Mouse (Mus musculus) MEL (cell line): ENCODE data around the gene Zfp146. TPM values are rescaled to one million over a fixed set of nuclear protein-coding genes. Genes with fewer than 3 reads are reported as not detected.

Experiments
- DNase-seq: peaks from one replicate; pipeline ENCODE4 v3.0.0; 2011; ENCODE audit warnings: low read depth, low spot score
- H3K27ac ChIP-seq: 2 replicates; pipeline ENCODE4 v1.5.1; 2012; ENCODE audit warnings: low read depth, mild to moderate bottlenecking, control low read depth, low read length, moderate library complexity; ENCODE audit not compliant: control insufficient read depth
- H3K27me3 ChIP-seq, 2 experiments: fragments of 150-350 bp in 1 of 2; sonication (generic) in 1 of 2; 2 replicates each; pipeline ENCODE4 v1.6.1; 2012; ENCODE audit warnings: low read length in 2 of 2, mild to moderate bottlenecking in 2 of 2, improper control_type of control experiment in 1 of 2, moderate library complexity in 1 of 2; ENCODE audit not compliant: insufficient read depth in 2 of 2, control insufficient read depth in 1 of 2
- H3K36me3 ChIP-seq, 2 experiments: 2 replicates each; pipeline ENCODE4 v1.6.1; 2012 to 2014; ENCODE audit warnings: low read length in 2 of 2, improper control_type of control experiment in 1 of 2, inconsistent platforms in 1 of 2, mild to moderate bottlenecking in 1 of 2; ENCODE audit not compliant: insufficient read depth in 2 of 2, control insufficient read depth in 1 of 2
- H3K4me1 ChIP-seq, 2 experiments: fragments of 150-350 bp in 1 of 2; sonication (generic) in 1 of 2; 2 replicates each; pipeline ENCODE4 v1.6.1; 2012; ENCODE audit warnings: low read length in 2 of 2, improper control_type of control experiment in 1 of 2, mild to moderate bottlenecking in 1 of 2; ENCODE audit not compliant: insufficient read depth in 2 of 2, control insufficient read depth in 1 of 2
- H3K4me3 ChIP-seq, 2 experiments: fragments of 150-350 bp in 1 of 2; sonication (generic) in 1 of 2; 2 replicates each; pipeline ENCODE4 v1.5.1; 2012; ENCODE audit warnings: low read depth in 2 of 2, low read length in 2 of 2, mild to moderate bottlenecking in 2 of 2, moderate library complexity in 2 of 2, control low read depth in 1 of 2, improper control_type of control experiment in 1 of 2; ENCODE audit not compliant: control insufficient read depth in 1 of 2, insufficient read depth in 1 of 2
- H3K79me2 ChIP-seq: 2 replicates; pipeline ENCODE4 v1.6.1; 2012; ENCODE audit warnings: mild to moderate bottlenecking, low read length, moderate library complexity; ENCODE audit not compliant: control insufficient read depth, poor library complexity, insufficient read depth
- H3K9ac ChIP-seq: 2 replicates; pipeline ENCODE4 v1.6.1; 2012; ENCODE audit warnings: low read depth, mild to moderate bottlenecking, control low read depth, low read length, moderate library complexity; ENCODE audit not compliant: control insufficient read depth, poor library complexity, severe bottlenecking
- H3K9me3 ChIP-seq: fragments of 150-350 bp; sonication (generic); replicated peaks from 2 replicates; pipeline ENCODE4 v1.6.1; 2012; ENCODE audit warnings: mild to moderate bottlenecking, low read length, improper control_type of control experiment, moderate library complexity; ENCODE audit not compliant: insufficient read depth
- CHD1 ChIP-seq: IDR thresholded peaks from 2 replicates; pipeline ENCODE4 v1.6.1; 2012; ENCODE audit warnings: low read depth, mild to moderate bottlenecking, inconsistent platforms, low read length, improper control_type of control experiment
- CHD2 ChIP-seq: IDR thresholded peaks from 2 replicates; pipeline ENCODE4 v1.6.1; 2011; ENCODE audit warnings: low read length, improper control_type of control experiment
- CTCF ChIP-seq, 3 experiments: IDR thresholded peaks in 2 of 3; conservative IDR thresholded peaks in 1 of 3; 2 replicates each; pipeline ENCODE4 v1.5.1; 2011 to 2012; ENCODE audit warnings: low read length in 3 of 3, low read depth in 2 of 3, mild to moderate bottlenecking in 2 of 3, improper control_type of control experiment in 1 of 3, inconsistent platforms in 1 of 3, mixed read lengths in 1 of 3, moderate library complexity in 1 of 3; ENCODE audit not compliant: control insufficient read depth in 1 of 3, insufficient read depth in 1 of 3, poor library complexity in 1 of 3, severe bottlenecking in 1 of 3
- E2F4 ChIP-seq: IDR thresholded peaks from 2 replicates; pipeline ENCODE4 v1.6.1; 2011; ENCODE audit warnings: low read depth, low read length, improper control_type of control experiment, borderline replicate concordance
- EP300 ChIP-seq, 2 experiments: IDR thresholded peaks; 2 replicates each; pipeline ENCODE4 v1.6.1; 2011; ENCODE audit warnings: improper control_type of control experiment in 2 of 2, low read length in 2 of 2, low read depth in 1 of 2, mild to moderate bottlenecking in 1 of 2
- JUND ChIP-seq: IDR thresholded peaks from 2 replicates; pipeline ENCODE4 v1.6.1; 2011; ENCODE audit warnings: low read depth, mild to moderate bottlenecking, improper control_type of control experiment, low read length
- KAT2A ChIP-seq: conservative IDR thresholded peaks from 2 replicates; pipeline ENCODE4 v1.6.1; 2012; ENCODE audit warnings: low read depth, low read length, improper control_type of control experiment, inconsistent platforms
- MAX ChIP-seq: IDR thresholded peaks from 2 replicates; pipeline ENCODE4 v1.6.1; 2011; ENCODE audit warnings: low read length, improper control_type of control experiment
- MEF2A ChIP-seq: IDR thresholded peaks from 2 replicates; pipeline ENCODE4 v1.6.1; 2014; ENCODE audit warnings: low read depth, mild to moderate bottlenecking, inconsistent platforms, low read length, improper control_type of control experiment; ENCODE audit not compliant: poor library complexity, insufficient replicate concordance, severe bottlenecking; ENCODE audit errors: extremely low read depth
- MXI1 ChIP-seq: IDR thresholded peaks from 2 replicates; pipeline ENCODE4 v1.6.1; 2011; ENCODE audit warnings: mild to moderate bottlenecking, low read depth, low read length, improper control_type of control experiment
- NRF1 ChIP-seq: IDR thresholded peaks from 2 replicates; pipeline ENCODE4 v1.6.1; 2014; ENCODE audit warnings: low read depth, mild to moderate bottlenecking, inconsistent platforms, low read length, improper control_type of control experiment, moderate library complexity; ENCODE audit not compliant: poor library complexity, insufficient read depth, severe bottlenecking
- POLR2A ChIP-seq, 2 experiments: IDR thresholded peaks; 2 replicates each; pipeline ENCODE4 v1.6.1; 2011 to 2012; ENCODE audit warnings: low read length in 2 of 2, mild to moderate bottlenecking in 2 of 2, control low read depth in 1 of 2, improper control_type of control experiment in 1 of 2, low read depth in 1 of 2, moderate library complexity in 1 of 2; ENCODE audit not compliant: control insufficient read depth in 1 of 2, insufficient read depth in 1 of 2, poor library complexity in 1 of 2
- POLR2AphosphoS2 ChIP-seq: IDR thresholded peaks from 2 replicates; pipeline ENCODE4 v1.6.1; 2011; ENCODE audit warnings: low read length, improper control_type of control experiment
- POLR2AphosphoS5 ChIP-seq: IDR thresholded peaks from 2 replicates; pipeline ENCODE4 v1.6.1; 2012; ENCODE audit warnings: low read depth, borderline replicate concordance, mild to moderate bottlenecking, inconsistent platforms, low read length, moderate library complexity, mixed read lengths
- SMC3 ChIP-seq: IDR thresholded peaks from 2 replicates; pipeline ENCODE4 v1.6.1; 2011; ENCODE audit warnings: low read depth, low read length, improper control_type of control experiment
- TAL1 ChIP-seq: IDR thresholded peaks from 2 replicates; pipeline ENCODE4 v1.6.1; 2012; ENCODE audit warnings: mild to moderate bottlenecking, inconsistent platforms, low read length, moderate library complexity, mixed read lengths
- TBP ChIP-seq: IDR thresholded peaks from 2 replicates; pipeline ENCODE4 v1.8.0; 2011; ENCODE audit warnings: low read depth, low read length, improper control_type of control experiment
- TCF12 ChIP-seq: IDR thresholded peaks from 2 replicates; pipeline ENCODE4 v1.6.1; 2014; ENCODE audit warnings: low read depth, mild to moderate bottlenecking, inconsistent platforms, low read length, improper control_type of control experiment, moderate library complexity
- UBTF ChIP-seq: IDR thresholded peaks from 2 replicates; pipeline ENCODE4 v1.6.1; 2012; ENCODE audit warnings: low read depth, mild to moderate bottlenecking, inconsistent platforms, low read length, improper control_type of control experiment, moderate library complexity, borderline replicate concordance; ENCODE audit not compliant: insufficient read depth
- USF2 ChIP-seq, 2 experiments: IDR thresholded peaks; 2 replicates each; pipeline ENCODE4 v1.6.1; 2011 to 2012; ENCODE audit warnings: improper control_type of control experiment in 2 of 2, low read length in 2 of 2, borderline replicate concordance in 1 of 2, inconsistent platforms in 1 of 2, low read depth in 1 of 2, mild to moderate bottlenecking in 1 of 2; ENCODE audit not compliant: insufficient read depth in 1 of 2
- ZKSCAN1 ChIP-seq: IDR thresholded peaks from 2 replicates; pipeline ENCODE4 v1.6.1; 2012; ENCODE audit warnings: low read depth, mild to moderate bottlenecking, inconsistent platforms, low read length, improper control_type of control experiment, moderate library complexity
- ZMIZ1 ChIP-seq: IDR thresholded peaks from 2 replicates; pipeline ENCODE4 v1.6.1; 2012; ENCODE audit warnings: low read depth, mild to moderate bottlenecking, inconsistent platforms, low read length, improper control_type of control experiment, moderate library complexity
- polyA plus RNA-seq, 2 experiments: library from polyadenylated mRNA; stranded (reverse) in 1 of 2; unstranded in 1 of 2; fragments of >175 nt in 1 of 2; fragments of >200 nt in 1 of 2; gene quantifications; 2 replicates each; pipeline versions ENCODE4 v1.2.1 to v1.2.4; 2012; ENCODE audit warnings: low replicate concordance in 2 of 2, low read depth in 1 of 2; ENCODE audit not compliant: insufficient read length in 2 of 2, insufficient read depth in 1 of 2, missing spikeins in 1 of 2
- total RNA-seq: library from RNA; depleted of rRNA; stranded (reverse); fragments of 300-350 nt; gene quantifications from 2 replicates; pipeline ENCODE4 v1.2.3, GENCODE M21; 2012

The Zfp146 gene
- total and polyA plus RNA-seq, 3 experiments: 35.5 to 38.9 TPM; not detected in 1

GRCm38 (mm10) chr7:30143555-30144209, 25.9 kb downstream of the Zfp146 start:
- TF ChIP-seq ZMIZ1 (no peak), TCF12 (no peak), POLR2AphosphoS2 (no peak), E2F4 (no peak), CHD2 (no peak), MAX (no peak), MXI1 (no peak), TAL1 (no peak), JUND (no peak), KAT2A (no peak), USF2 (IDR thresholded peaks at IDR 0.05; ENCODE audit: borderline replicate concordance in 1 of 2, insufficient read depth in 1 of 2, low read depth in 1 of 2, low read length in 2 of 2) (no peak), POLR2AphosphoS5 (no peak), TBP (no peak), SMC3 (no peak), EP300 (IDR thresholded peaks at IDR 0.05; ENCODE audit: low read depth in 1 of 2, low read length in 2 of 2) (no peak), NRF1 (no peak), MEF2A (no peak), UBTF (no peak), CHD1 (no peak), ZKSCAN1 (no peak)
- Histone ChIP-seq H3K27ac (no peak overlapping the region), H3K9ac (no peak overlapping the region), H3K36me3 (peaks cover 0 to 1% of the 10 kb centered on the region in 2 experiments; a peak in 1 of 4 replicates), H3K79me2 (no peaks in the 10 kb centered on the region), H3K27me3 (no peaks in the 10 kb centered on the region), H3K4me3 (no peak overlapping the region), H3K9me3 (no peaks in the 10 kb centered on the region), H3K4me1 (no peaks in the 10 kb centered on the region)
- no peak for DNase-seq

- no peaks in the 10 kb centered on the region for H3K79me2 ChIP-seq
- H3K9me3 ChIP-seq: no peaks in the 10 kb centered on the region
- no peak overlapping the region for H3K9ac ChIP-seq
- no peaks in the 10 kb centered on the region for H3K27me3 ChIP-seq
- H3K27ac ChIP-seq: no peak overlapping the region
- TF ChIP-seq MAX (no peak), E2F4 (no peak), CTCF (IDR thresholded peaks at IDR 0.05 in 2 of 3, conservative IDR thresholded peaks at IDR 0.05 in 1 of 3; ENCODE audit: control insufficient read depth in 1 of 3, insufficient read depth in 1 of 3, low read depth in 2 of 3, low read length in 3 of 3, poor library complexity in 1 of 3, severe bottlenecking in 1 of 3) (no peak), POLR2A (IDR thresholded peaks at IDR 0.05; ENCODE audit: control insufficient read depth in 1 of 2, insufficient read depth in 1 of 2, low read depth in 1 of 2, low read length in 2 of 2, poor library complexity in 1 of 2) (no peak), UBTF (no peak)
- H3K4me1 ChIP-seq: no peaks in the 10 kb centered on the region
- DNase-seq: no peak
- H3K4me3 ChIP-seq: no peak overlapping the region
- peaks cover 0 to 1% of the 10 kb centered on the region in 2 experiments; a peak in 1 of 4 replicates for H3K36me3 ChIP-seq
Measured at GRCm38 (mm10) chr7:30143170-30143554, 26.4 kb downstream of the Zfp146 start.
